Mouse (Mus musculus) stomach, embryonic 14.5 days (tissue): ENCODE data around the gene Gm17175. TPM values are rescaled to one million over a fixed set of nuclear protein-coding genes. Genes with fewer than 3 reads are reported as not detected.
"Not testable (repeated sequence)": the region's sequence is repeated elsewhere in the genome, so short reads cannot be mapped to it uniquely, and the experiment has no call there.

Experiments used
- ATAC-seq: fragments of 200-750 bp; cut with Nextera tagmentation; 2 replicates; pipeline ENCODE4 v1.8.0; 2017; ENCODE audit warnings: low read depth, moderate TSS enrichment; ENCODE audit not compliant: insufficient number of reproducible peaks, insufficient read depth, low FRiP score
- H3K27ac ChIP-seq: fragments of 300-500 bp; sonication (generic); 2 replicates; pipeline ENCODE4 v1.5.1; 2014; ENCODE audit warnings: mild to moderate bottlenecking, low read length, moderate library complexity, mixed read lengths
- H3K27me3 ChIP-seq: fragments of 300-500 bp; sonication (generic); 2 replicates; pipeline ENCODE4 v1.6.1; 2014; ENCODE audit warnings: low read length, control low read depth, mixed read lengths; ENCODE audit not compliant: control insufficient read depth, insufficient read depth
- H3K36me3 ChIP-seq: fragments of 300-500 bp; sonication (generic); 2 replicates; pipeline ENCODE4 v1.6.1; 2014; ENCODE audit warnings: mild to moderate bottlenecking, control low read depth, low read length, moderate library complexity, mixed read lengths; ENCODE audit not compliant: control insufficient read depth, insufficient read depth
- H3K4me1 ChIP-seq: fragments of 300-500 bp; sonication (generic); 2 replicates; pipeline ENCODE4 v1.6.1; 2014; ENCODE audit warnings: low read length, control low read depth, mixed read lengths; ENCODE audit not compliant: control insufficient read depth, insufficient read depth
- H3K4me2 ChIP-seq: fragments of 300-500 bp; sonication (generic); replicated peaks from 2 replicates; pipeline ENCODE4 v1.6.1; 2014; ENCODE audit warnings: low read depth, low read length, control low read depth
- H3K4me3 ChIP-seq: fragments of 300-500 bp; sonication (generic); 2 replicates; pipeline ENCODE4 v1.5.1; 2014; ENCODE audit warnings: low read depth, low read length, control low read depth
- H3K9ac ChIP-seq: fragments of 300-500 bp; sonication (generic); replicated peaks from 2 replicates; pipeline ENCODE4 v1.6.1; 2014; ENCODE audit warnings: low read depth, mild to moderate bottlenecking, control low read depth, low read length, moderate library complexity, mixed read lengths
- H3K9me3 ChIP-seq: fragments of 300-500 bp; sonication (generic); 2 replicates; pipeline ENCODE4 v1.6.1; 2016; ENCODE audit warnings: low read depth, low read length, control low read depth; ENCODE audit not compliant: control insufficient read depth
- WGBS: fragments of 180-500 bp; shearing (Covaris S2); extraction: QIAGEN DNeasy Blood & Tissue Kit; methylation state at CpG from one replicate; pipeline ENCODE4 v1.1.7; 2014; 5-methylcytosine and 5-hydroxymethylcytosine counted together
- polyA plus RNA-seq: library from polyadenylated mRNA; unstranded; fragments of >200 nt; fragmentation: Nextera tagmentation; extraction: Ambion mirVana; gene quantifications from 2 replicates; pipeline ENCODE4 v1.2.1, GENCODE M21; 2014

Gene Gm17175
- not detected in 2 replicates for polyA plus RNA-seq

GRCm38 (mm10) chr14:51573963-51574362, at the start of gene Gm17175:
TSS of gene Gm17175 (minus strand) at chr14:51574063.
- not testable (repeated sequence) for H3K27me3 ChIP-seq, ATAC-seq, H3K36me3 ChIP-seq, H3K27ac ChIP-seq, H3K9me3 ChIP-seq, H3K9ac ChIP-seq, H3K4me2 ChIP-seq, H3K4me1 ChIP-seq, H3K4me3 ChIP-seq
- 92% methylated on average over 2 of the region's 2 CpGs for WGBS

- Histone ChIP-seq H3K27me3 (no peaks in the 10 kb centered on the region), H3K4me2 (no peak within 1 kb of the TSS), H3K4me3 (no peak within 1 kb of the TSS), H3K9me3 (no peaks in the 10 kb centered on the region), H3K4me1 (no peaks in the 10 kb centered on the region), H3K36me3 (no peaks in the 10 kb centered on the region), H3K9ac (no peak within 1 kb of the TSS), H3K27ac (no peak within 1 kb of the TSS)
- 89% methylated on average over 1 of the region's 1 CpGs for WGBS
- no peak for ATAC-seq
These were observed 37.3 kb upstream of the Gm17175 start, which contains the start of gene Gm17078 for GRCm38 (mm10) chr14:51611210-51611609. TSS of gene Gm17078 (minus strand) at chr14:51611310.

GRCm38 (mm10) chr14:51592039-51592438, 18.2 kb upstream of the Gm17175 start, which contains the start of gene Gm17174:
TSS of gene Gm17174 (minus strand) at chr14:51592139.
- H3K9me3 ChIP-seq, H3K36me3 ChIP-seq, H3K27ac ChIP-seq, H3K27me3 ChIP-seq, H3K4me1 ChIP-seq, ATAC-seq, H3K9ac ChIP-seq, H3K4me3 ChIP-seq, H3K4me2 ChIP-seq: not testable (repeated sequence)
- WGBS, result 92% methylated on average over 4 of the region's 4 CpGs

- H3K36me3 ChIP-seq, result no peaks in the 10 kb centered on the region
- H3K27me3 ChIP-seq, result no peaks in the 10 kb centered on the region
- no peak within 1 kb of the TSS for H3K4me2 ChIP-seq
- H3K9ac ChIP-seq, result no peak within 1 kb of the TSS
- H3K4me3 ChIP-seq, result no peak within 1 kb of the TSS
- H3K4me1 ChIP-seq, result no peaks in the 10 kb centered on the region
- ATAC-seq, result no peak
- H3K27ac ChIP-seq, result no peak within 1 kb of the TSS
- H3K9me3 ChIP-seq, result no peaks in the 10 kb centered on the region
- WGBS, result 90% methylated on average over 4 of the region's 4 CpGs
These were observed 21.4 kb downstream of the Gm17175 start, which contains the start of gene Gm5622 for GRCm38 (mm10) chr14:51552490-51552889. TSS of gene Gm5622 (plus strand) at chr14:51552790.

Other genes starting within 250 kb of the Gm17175 start
- not detected in 2 replicates for gene Gm7247, start 212.3 kb downstream of the Gm17175 start, polyA plus RNA-seq
- not detected in 2 replicates for gene Vmn2r88, start 163.2 kb downstream of the Gm17175 start, polyA plus RNA-seq
- not detected in 2 replicates for gene Vmn2r89, start 122.2 kb downstream of the Gm17175 start, polyA plus RNA-seq
- gene Gm5622, start 21.3 kb downstream of the Gm17175 start, polyA plus RNA-seq, result not detected in 2 replicates
- gene Gm17174, start 18.1 kb upstream of the Gm17175 start, polyA plus RNA-seq, result not detected in 2 replicates
- gene Gm17078, start 37.2 kb upstream of the Gm17175 start, polyA plus RNA-seq, result not detected in 2 replicates
- not detected in 2 replicates for gene Gm4181, start 61.6 kb upstream of the Gm17175 start, polyA plus RNA-seq
- gene Gm17079, start 121.4 kb upstream of the Gm17175 start, polyA plus RNA-seq, result not detected in 2 replicates
- gene Gm5800, start 143.1 kb upstream of the Gm17175 start, polyA plus RNA-seq, result not detected in 2 replicates
- not detected in 2 replicates for gene Ang4, start 199.5 kb upstream of the Gm17175 start, polyA plus RNA-seq
- gene AY358078, start 226.0 kb upstream of the Gm17175 start, polyA plus RNA-seq, result not detected in 2 replicates